Mouse (Mus musculus) ovary, postnatal 36 days (tissue): ENCODE measurements around the gene Ndrg2.

Experiments used
- DNase-seq: peaks from one replicate; pipeline ENCODE4 v3.0.0; 2022; ENCODE audit warnings: low spot score, mixed read lengths

Ndrg2 gene

DNA sequence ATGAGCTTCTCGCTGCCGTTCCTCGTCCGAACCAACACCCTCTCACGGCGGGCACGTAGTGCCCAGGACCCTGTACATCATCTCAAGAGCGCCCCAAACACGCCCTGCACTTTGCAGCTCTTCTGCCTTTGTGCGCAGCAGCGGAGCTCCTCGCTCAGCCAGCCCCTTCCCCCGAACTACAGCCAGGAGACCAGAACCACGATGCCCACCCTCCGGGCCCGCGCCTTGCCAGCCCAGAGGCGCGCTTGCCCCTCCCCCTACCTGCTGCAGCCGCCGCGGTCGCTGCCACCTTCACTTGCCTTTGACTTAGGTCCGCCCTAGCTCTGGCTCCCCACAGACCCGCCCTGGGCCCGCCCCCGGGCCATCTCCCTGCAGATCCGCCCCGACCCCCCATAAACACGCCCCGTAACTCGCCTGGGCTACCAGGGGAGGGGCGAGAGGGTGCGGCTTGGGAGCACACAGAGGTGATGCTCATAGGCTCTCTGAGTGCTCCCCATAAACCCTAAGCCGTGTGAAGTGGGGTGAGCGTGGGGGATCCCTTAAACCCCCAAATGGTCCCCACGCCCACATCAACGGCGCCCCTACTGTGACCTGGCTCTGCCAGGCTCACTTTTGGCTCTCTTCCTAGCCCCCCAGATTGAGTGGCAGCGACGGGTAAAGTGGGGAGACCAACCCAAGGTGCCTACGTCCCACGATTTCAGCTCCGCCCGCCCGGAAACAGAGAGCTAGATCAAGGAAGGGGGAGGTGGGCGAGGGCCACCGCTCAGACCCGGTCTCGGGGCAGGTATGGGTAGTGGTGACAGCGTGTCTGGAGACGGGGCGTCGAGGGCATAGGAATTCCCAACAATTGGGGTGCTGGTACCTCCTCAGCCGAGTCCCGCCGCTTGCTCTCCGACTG is 647 bp downstream of the Ndrg2 start:
- peak; percentile 85 for DNase-seq

GRCm38 (mm10) chr14:51912391-51913061 is 1.4 kb downstream of the Ndrg2 start:
- no peak for DNase-seq

DNA sequence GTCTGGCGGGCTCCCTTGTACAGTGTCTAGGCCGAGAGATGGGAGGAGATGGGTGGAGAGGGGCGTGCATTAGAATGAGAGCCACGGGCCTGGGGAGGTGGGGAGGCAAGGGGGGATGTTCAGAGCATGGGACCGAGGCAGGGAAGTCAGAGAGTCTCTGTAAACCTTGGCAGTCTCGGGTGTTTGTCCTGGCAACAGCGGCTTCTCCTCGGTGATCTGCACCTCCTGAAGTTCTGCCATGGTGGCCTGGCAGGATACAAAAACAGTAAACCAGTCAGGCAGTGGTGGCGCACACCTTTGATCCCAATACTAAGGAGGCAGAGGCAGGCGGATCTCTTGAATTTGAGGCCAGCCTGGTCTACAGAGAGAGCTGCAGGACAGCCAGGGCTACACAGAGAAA is 2.7 kb downstream of the Ndrg2 start:
- DNase-seq, result no peak

- DNase-seq, result no peak
These were observed 7.9 kb downstream of the Ndrg2 start for GRCm38 (mm10) chr14:51906102-51906501.

- DNase-seq, result no peak
These were observed 9.3 kb downstream of the Ndrg2 start for GRCm38 (mm10) chr14:51904706-51905105.

GRCm38 (mm10) chr14:51903782-51904181 is 10.2 kb downstream of the Ndrg2 start:
- no peak for DNase-seq

DNA sequence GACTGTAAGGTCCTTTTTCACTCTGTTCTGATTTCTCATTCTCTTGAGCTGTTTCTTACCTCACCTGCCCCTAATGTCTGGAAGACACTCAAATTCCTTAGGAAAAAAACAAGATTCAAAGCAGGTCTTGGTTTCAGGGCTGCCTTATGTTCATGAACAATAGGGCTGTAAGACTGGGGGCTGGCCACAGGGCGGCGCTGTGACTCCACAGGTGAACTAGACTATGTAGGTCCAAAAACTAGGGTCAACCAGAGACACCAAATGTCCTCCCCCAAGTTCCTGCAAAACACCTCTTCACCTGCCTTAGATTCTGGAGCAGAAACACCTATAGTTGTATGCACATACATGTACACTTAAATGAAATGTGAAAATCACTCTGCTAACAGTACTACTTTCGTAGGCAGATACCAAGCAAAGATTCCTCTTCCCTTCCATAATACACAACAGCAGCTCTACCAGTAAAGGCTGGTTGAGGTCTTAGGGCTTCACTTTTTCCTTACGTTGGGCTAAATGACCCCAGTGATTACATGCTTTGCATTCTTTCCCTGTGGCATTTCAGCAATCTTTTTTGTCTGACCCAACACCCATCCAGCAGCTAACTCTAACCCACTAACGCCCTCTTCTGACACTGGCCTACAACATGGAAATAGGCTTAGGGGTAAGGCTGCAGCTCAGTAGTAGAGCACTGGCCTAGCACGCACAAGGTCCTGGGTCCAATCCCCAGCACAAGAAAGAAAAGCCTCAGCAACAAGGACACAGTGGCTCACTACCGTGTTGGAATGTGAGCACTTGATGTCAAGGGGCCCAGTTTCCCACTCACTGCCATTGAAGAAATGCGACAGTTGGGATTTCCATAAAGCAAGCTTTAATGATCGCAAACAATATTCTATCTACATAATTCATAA is 10.9 kb downstream of the Ndrg2 start:
- peak; percentile 77 for DNase-seq

- no peak for DNase-seq
These were observed 14.6 kb downstream of the Ndrg2 start for GRCm38 (mm10) chr14:51899351-51899750.

DNA sequence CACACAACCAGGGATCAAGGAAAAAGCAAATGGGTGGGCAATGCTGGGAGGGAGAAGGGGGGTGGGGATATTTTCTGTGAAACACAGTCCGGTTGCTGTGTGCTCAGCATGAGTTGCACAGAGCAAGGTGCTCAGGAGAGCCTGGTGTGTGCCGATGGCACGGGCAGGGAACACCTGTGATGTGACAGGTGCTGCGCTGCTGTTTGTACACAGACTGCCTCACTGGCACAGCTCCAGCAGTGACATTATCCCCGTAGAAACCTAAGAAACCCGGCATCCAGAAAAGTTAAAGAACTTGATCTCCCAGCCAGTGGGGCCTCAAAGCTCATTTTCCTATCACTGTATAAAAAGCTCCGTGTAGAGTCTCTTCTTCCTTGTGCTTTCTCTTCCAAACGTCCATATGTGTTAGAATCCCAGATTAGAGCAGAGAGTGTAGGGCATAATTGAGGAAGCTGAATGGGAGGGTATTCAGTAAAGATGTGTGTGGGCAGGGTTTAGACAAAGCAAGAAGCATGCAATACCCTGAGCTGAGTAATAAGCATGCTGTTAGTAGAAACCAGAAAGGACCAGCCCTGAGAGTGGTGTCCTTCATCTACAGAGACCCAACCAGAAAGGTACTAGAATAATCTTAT is 17.3 kb downstream of the Ndrg2 start:
- DNase-seq, result no peak

DNA sequence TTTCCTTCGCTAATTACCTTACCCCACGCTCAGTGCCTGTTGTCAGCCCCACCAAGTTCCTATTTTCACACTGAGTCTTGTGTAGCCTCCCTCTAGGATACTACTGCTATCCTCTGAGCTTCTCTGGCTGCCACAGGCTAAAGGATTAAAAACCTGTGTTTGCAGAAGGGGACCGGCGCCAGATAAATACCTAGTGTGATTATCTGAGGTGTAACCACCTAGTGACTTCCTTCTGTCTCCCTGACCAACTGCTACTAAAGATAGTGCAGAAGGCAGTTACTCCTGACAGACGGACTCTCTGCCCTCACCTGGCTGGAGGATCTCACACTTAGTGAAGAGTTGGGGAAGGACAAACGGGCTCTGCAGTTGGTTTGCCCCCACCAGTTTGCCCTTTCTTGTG is 17.9 kb downstream of the Ndrg2 start:
- DNase-seq, result no peak

DNA sequence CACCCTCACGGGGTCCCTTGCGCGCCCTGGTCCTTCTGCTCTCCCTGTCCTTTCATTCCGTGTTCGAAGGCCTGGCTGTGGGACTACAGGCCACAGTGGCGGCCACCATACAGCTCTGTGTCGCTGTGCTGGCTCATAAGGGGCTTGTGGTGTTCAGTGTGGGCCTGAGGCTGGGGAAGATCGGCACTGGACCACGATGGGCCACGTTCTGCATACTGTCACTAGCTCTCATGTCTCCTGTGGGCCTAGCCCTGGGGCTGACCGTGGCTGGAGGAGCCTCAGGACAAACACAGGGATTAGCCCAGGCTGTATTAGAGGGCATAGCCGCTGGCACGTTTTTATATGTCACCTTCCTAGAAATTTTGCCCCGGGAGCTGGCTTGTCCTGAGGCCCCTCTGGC is 18.9 kb downstream of the Ndrg2 start:
- no peak for DNase-seq

GRCm38 (mm10) chr14:51893809-51894208 is 20.1 kb downstream of the Ndrg2 start:
- no peak for DNase-seq

DNA sequence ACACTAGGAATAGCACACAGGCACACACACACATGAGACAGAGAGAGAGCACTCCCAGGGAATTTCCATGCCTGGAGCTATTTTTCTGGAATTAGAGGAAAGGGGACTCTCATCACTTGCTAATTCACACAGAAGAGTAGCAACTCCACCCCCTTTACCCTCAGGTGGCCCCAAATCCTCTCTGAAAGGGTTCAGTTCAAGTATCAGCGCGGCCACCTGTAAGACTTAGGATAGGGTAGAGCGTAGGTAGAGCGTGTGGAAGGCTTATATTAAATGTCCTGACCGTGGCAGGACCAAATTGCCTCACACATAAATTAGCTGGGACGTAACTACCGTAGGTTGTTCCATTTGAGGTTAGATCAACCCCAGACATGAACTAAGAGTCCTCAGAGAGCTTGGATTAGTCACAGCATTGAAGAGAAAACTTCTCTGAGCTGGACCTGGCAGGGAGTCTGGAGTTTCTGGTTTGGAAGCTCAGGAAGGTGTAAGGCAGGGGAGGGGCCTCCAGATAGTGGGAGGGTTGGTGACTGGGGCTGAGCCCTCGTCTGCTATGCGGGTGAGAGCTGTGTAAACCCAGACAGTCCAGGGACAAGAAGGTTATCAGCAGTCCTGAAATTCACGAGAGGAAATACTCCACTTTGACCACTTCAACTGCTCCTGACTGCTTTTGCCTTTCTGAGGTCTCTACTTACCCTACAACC is 20.7 kb downstream of the Ndrg2 start:
- DNase-seq, result no peak

DNA sequence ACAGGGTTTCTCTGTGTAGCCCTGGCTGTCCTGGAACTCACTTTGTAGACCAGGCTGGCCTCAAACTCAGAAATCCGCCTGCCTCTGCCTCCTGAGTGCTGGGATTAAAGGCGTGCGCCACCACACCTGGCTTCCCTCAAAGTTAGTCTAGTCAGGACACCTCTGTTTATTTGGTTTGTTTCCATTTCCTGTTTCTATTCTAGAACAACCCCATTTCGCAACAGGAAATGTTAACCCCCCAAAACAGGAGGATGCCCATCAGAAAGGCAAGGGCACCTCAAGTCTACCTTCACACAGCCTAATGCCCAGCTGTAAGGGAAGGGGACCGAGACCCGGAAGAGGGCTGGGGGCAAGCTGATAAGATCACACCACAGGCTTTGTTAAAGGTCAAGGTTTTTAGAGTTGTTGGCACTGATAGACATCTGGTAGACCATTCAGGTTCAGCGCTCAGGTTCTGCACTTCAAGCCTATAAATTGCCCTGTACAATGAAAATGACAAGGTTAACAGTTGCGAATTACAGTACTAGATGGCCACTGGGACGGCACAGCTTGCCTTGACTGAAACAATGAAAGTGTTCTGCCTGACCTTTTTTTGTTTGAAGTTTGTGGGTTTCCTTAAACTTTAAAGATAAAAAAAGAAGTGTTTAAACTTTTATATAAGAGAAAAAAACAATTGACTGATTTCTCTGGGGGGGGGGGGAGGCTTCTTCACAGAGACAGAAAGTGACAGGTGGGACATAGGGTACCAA is 21.6 kb downstream of the Ndrg2 start, which contains the start of gene Slc39a2:
TSS of gene Slc39a2 (plus strand) at position 699 of the 749 bp plus-strand sequence.
- no peak for DNase-seq

DNA sequence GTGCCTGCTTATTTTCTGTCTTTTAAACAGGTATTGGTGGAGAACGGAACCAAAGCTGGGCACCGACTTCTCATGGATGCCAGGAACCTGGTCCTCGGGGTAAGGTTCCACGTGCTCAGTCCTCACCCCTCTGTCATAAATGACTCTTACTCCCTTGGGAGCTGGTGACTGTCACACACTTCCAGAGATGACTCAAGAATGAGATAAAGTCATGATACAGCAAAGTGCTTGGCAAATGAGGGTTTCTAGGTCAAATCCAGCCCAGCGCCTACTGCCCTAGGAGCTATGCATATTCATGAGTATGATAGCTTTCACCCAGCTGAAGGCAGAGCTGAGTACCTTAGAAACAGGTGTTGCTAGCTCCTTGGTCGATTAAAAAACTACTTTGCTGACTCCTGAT is 24.1 kb downstream of the Ndrg2 start:
- DNase-seq, result no peak

- no peak for DNase-seq
These were observed 27.9 kb downstream of the Ndrg2 start for GRCm38 (mm10) chr14:51886051-51886450.

GRCm38 (mm10) chr14:51884598-51885331 is 29.2 kb downstream of the Ndrg2 start, which contains the start of gene Mettl17:
Mettl17 (plus strand) TSS chr14:51884842.
- DNase-seq, result peak; percentile 91

DNA sequence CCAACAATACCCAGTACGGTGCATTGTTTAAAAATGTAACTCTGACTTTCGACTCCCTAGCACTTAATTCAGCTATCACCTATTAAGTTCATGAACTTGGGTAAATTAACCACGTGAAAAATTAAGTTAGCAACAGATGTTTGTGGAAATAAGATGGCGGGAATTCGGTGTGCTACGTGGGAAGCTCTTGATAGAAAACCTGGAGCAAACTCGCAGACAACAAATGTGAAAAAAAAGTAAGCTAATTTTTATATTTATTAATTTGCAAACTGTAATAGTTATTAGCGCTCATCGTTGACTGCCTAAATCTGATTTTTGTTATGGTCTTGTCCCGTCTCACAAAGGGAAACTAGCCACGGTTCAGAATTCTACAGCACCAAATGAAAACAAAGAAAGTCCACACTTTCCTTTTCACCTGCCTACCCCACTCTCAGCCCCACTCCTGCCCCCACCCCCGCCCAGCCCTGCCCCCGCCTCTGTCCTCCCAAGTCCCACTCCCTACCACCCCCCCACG is 29.9 kb downstream of the Ndrg2 start:
- DNase-seq, result no peak

DNA sequence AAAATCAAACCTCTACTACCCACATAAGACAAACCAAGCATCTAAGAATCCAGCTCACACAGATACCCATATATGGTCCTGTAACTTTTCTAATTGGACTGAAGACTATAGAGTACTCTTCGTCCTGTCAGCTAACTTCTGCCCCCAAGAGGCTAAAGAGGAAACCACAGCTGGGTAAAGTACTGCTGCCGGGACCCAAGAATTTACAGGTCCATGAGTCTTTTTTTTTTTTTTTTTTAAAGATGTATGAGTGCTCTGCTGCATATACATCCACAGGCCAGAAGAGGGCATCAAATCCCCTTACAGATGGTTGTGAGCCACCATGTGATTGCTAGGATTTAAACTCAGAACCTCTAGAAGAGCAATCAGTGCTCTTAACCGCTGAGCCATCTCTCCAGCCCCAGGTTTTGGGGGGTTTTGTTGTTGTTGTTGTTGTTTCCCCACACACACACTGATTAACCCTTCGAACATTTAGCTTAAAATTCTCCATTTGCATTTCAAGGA is 30.4 kb downstream of the Ndrg2 start:
- DNase-seq, result peak; percentile 55
